ENCODE assay signal across 7 mouse cellular contexts in genomic region chr14:76151820-76152161, GRCm38 (mm10). TPM values are rescaled to one million over a fixed set of nuclear protein-coding genes. Genes with fewer than 3 reads are reported as not detected.
DNase-seq lines count a peak whose midpoint lies in the region; ATAC-seq and TF ChIP-seq lines count a peak whose summit lies in the region.

No protein-coding gene starts in this region.

- H3K4me1 ChIP-seq in lung, embryonic 15.5 days, result peaks cover 34% of the 10 kb centered on the region
- peaks cover 47% of the 10 kb centered on the region for H3K4me1 ChIP-seq in forebrain, embryonic 10.5 days
- peaks cover 5% of the 10 kb centered on the region; the same call in 1 of the 2 replicates for H3K4me1 ChIP-seq in limb, embryonic 11.5 days (ENCODE audit: control insufficient read depth, insufficient read depth, low read length)
- peaks cover 16% of the 10 kb centered on the region for H3K4me1 ChIP-seq in olfactory bulb, adult 2 months (ENCODE audit: control insufficient read depth, insufficient read depth, low read length)

- no peak for DNase-seq in lung, postnatal 14 days
- DNase-seq in forebrain, embryonic 10.5 days (ENCODE audit: extremely low spot score, low spot score), result no peak
- DNase-seq in limb, embryonic 11.5 days (ENCODE audit: low spot score), result no peak
- no peak for DNase-seq in adipocyte (ENCODE audit: low spot score)
- DNase-seq in gastrocnemius, postnatal 14 days, result no peak

- peak overlapping the region; percentile 71 for H3K4me2 ChIP-seq in lung, embryonic 15.5 days
- peak overlapping the region; percentile 54 for H3K4me2 ChIP-seq in limb, embryonic 11.5 days (ENCODE audit: low read depth, severe bottlenecking)

- H3K36me3 ChIP-seq in lung, embryonic 15.5 days, result no peaks in the 10 kb centered on the region
- no peaks in the 10 kb centered on the region for H3K36me3 ChIP-seq in forebrain, embryonic 10.5 days (replicated peaks)
- no peaks in the 10 kb centered on the region for H3K36me3 ChIP-seq in limb, embryonic 11.5 days (ENCODE audit: control insufficient read depth, insufficient read depth, low read length)

- H3K27me3 ChIP-seq in lung, embryonic 15.5 days, result no peaks in the 10 kb centered on the region
- no peaks in the 10 kb centered on the region for H3K27me3 ChIP-seq in forebrain, embryonic 10.5 days (ENCODE audit: poor library complexity, severe bottlenecking)
- H3K27me3 ChIP-seq in limb, embryonic 11.5 days (ENCODE audit: control insufficient read depth, insufficient read depth, low read length), result no peaks in the 10 kb centered on the region

- H3K4me3 ChIP-seq in lung, embryonic 15.5 days, result peak overlapping the region; percentile 61
- H3K4me3 ChIP-seq in forebrain, embryonic 10.5 days, result peak overlapping the region; percentile 85
- H3K4me3 ChIP-seq in limb, embryonic 11.5 days (ENCODE audit: low read depth, low read length), result peak overlapping the region; percentile 71
- peak overlapping the region; percentile 73 for H3K4me3 ChIP-seq in olfactory bulb, adult 2 months (ENCODE audit: insufficient read depth, low read depth, low read length)

- no peaks in the 10 kb centered on the region for H3K9me3 ChIP-seq in lung, embryonic 15.5 days
- H3K9me3 ChIP-seq in forebrain, embryonic 10.5 days, result no peaks in the 10 kb centered on the region
- H3K9me3 ChIP-seq in limb, embryonic 11.5 days (ENCODE audit: control insufficient read depth, low read length), result no peaks in the 10 kb centered on the region

- WGBS in lung, embryonic 15.5 days, result under 1% methylated on average over 10 of the region's 10 CpGs
- WGBS in forebrain, embryonic 10.5 days, result under 1% methylated on average over 10 of the region's 10 CpGs
- 0% methylated on average over 10 of the region's 10 CpGs for WGBS in limb, embryonic 11.5 days
- WGBS in olfactory bulb, adult 2 months, result 2% methylated on average over 10 of the region's 10 CpGs

- no peak for TF ChIP-seq CTCF in olfactory bulb, adult 2 months (IDR thresholded peaks at IDR 0.05; ENCODE audit: insufficient read depth, low read depth, low read length)

- peak overlapping the region; percentile 84 for H3K9ac ChIP-seq in lung, embryonic 15.5 days
- peak overlapping the region; percentile 92 for H3K9ac ChIP-seq in limb, embryonic 11.5 days (ENCODE audit: low read length)

- peak overlapping the region; percentile 99 for H3K27ac ChIP-seq in lung, embryonic 15.5 days
- peak overlapping the region; percentile 100 for H3K27ac ChIP-seq in forebrain, embryonic 10.5 days
- H3K27ac ChIP-seq in limb, embryonic 11.5 days (replicated peaks; ENCODE audit: low read depth, low read length), result peak overlapping the region; percentile 94
- peak overlapping the region; percentile 43; the same call in 1 of the 2 replicates for H3K27ac ChIP-seq in olfactory bulb, adult 2 months (ENCODE audit: insufficient read depth, low read depth, low read length)

- no peak for ATAC-seq in lung, embryonic 15.5 days (ENCODE audit: borderline replicate concordance, extremely low read depth, low FRiP score, low TSS enrichment)
- ATAC-seq in limb, embryonic 11.5 days (ENCODE audit: insufficient number of reproducible peaks, low FRiP score, low TSS enrichment, low read depth), result peak; percentile 31; the same call in 1 of the 2 replicates

- intact Hi-C loops in gastrocnemius, postnatal 14 days (cut with DNase I; ENCODE audit: low total_unique reads), result loop anchor here (5.0 kb wide), 1 partner anchor 321 kb away; no protein-coding TSS in a partner anchor

- no peak for TF ChIP-seq POLR2A in olfactory bulb, adult 2 months (IDR thresholded peaks at IDR 0.05; ENCODE audit: insufficient read depth, low read depth, low read length)

RNA-seq across cellular contexts. Expression of gene Nufip1, which starts 41.1 kb away (rescaled TPM):
- 15.3 and 16.5 TPM in 2 replicates for polyA plus RNA-seq in lung, embryonic 15.5 days (2015; fragmentation: Nextera tagmentation; extraction: Ambion mirVana)
- 21.9 and 22.9 TPM in 2 replicates for polyA plus RNA-seq in forebrain, embryonic 10.5 days (2016; fragmentation: Nextera tagmentation; extraction: Ambion mirVana)
- polyA plus RNA-seq in limb, embryonic 11.5 days (2014; fragmentation: Nextera tagmentation; extraction: Ambion mirVana), result 19.8 and 20.1 TPM in 2 replicates
- not detected in 2 replicates for polyA plus RNA-seq in olfactory bulb, adult 2 months (2012; ENCODE audit: insufficient read depth, insufficient read length, low replicate concordance, missing spikeins)
- total RNA-seq in gastrocnemius, postnatal 14 days (2021), result 1 to 10 TPM; 3.6 to 3.8 TPM

RNA-seq across cellular contexts. Expression of gene Gpalpp1, which starts 41.2 kb away (rescaled TPM):
- 12.1 and 12.5 TPM in 2 replicates for polyA plus RNA-seq in lung, embryonic 15.5 days (2015; fragmentation: Nextera tagmentation; extraction: Ambion mirVana)
- polyA plus RNA-seq in forebrain, embryonic 10.5 days (2016; fragmentation: Nextera tagmentation; extraction: Ambion mirVana), result 16.8 and 17.1 TPM in 2 replicates
- 15.0 and 19.4 TPM in 2 replicates for polyA plus RNA-seq in limb, embryonic 11.5 days (2014; fragmentation: Nextera tagmentation; extraction: Ambion mirVana)
- not detected in 2 replicates for polyA plus RNA-seq in olfactory bulb, adult 2 months (2012; ENCODE audit: insufficient read depth, insufficient read length, low replicate concordance, missing spikeins)
- total RNA-seq in gastrocnemius, postnatal 14 days (2021), result 1 to 10 TPM; 6.5 to 6.9 TPM

Comparison
In these comparisons a context has a peak if more than half of its experiments do, and no peak if none do; other contexts are left out.
1. H3K27ac ChIP-seq: peak in every context shown above with its lines; median percentile 100 in forebrain, embryonic 10.5 days; 99 in lung, embryonic 15.5 days; 94 in limb, embryonic 11.5 days; 43 in olfactory bulb, adult 2 months.
2. RNA of gene Nufip1, which starts 41.1 kb away (polyA plus RNA-seq): 21.9 to 22.9 TPM in forebrain, embryonic 10.5 days, 19.8 to 20.1 TPM in limb, embryonic 11.5 days and 15.3 to 16.5 TPM in lung, embryonic 15.5 days; not detected in olfactory bulb, adult 2 months; every median in the first group is over 10 times any median in the second.
3. Peak in every context shown above with its lines, with median percentiles within 50 percentile points of each other: H3K4me3 ChIP-seq.